Mouse (Mus musculus): ENCODE measurements around the gene Imp3.
"Not testable (repeated sequence)": the region's sequence is repeated elsewhere in the genome, so short reads cannot be mapped to it uniquely, and the experiment has no call there.

Imp3 gene

DNA sequence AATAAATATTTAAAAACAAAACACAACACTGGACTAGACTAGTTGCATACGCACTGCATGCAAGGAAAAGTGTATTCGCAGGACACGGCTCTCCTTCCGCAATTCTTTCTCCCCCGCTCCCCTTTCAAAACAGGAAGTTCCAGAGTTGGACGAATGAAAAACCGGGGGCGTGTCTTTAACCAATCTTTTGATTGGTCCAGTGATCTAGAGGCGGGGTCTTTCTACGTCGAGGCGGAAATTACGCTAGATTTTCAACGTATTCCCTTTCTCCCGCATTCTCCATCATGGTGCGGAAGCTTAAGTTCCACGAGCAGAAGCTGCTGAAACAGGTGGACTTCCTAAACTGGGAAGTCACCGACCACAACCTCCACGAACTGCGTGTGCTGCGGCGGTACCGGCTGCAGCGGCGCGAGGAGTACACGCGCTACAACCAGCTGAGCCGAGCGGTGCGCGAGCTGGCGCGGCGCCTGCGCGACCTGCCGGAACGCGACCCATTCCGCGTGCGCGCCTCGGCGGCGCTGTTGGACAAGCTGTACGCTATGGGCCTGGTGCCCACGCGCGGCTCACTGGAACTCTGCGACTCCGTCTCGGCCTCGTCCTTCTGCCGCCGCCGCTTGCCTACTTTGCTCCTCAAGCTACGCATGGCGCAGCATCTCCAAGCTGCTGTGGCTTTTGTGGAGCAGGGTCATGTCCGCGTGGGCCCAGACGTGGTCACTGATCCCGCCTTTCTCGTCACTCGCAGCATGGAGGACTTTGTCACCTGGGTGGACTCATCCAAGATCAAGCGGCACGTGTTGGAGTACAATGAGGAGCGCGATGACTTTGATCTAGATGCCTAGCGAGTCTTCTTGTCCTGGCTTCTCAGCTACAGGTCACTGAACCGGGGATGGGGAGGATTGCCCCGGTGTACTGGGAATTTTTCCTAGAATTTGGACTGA lies at the start of gene Imp3:
TSS of gene Imp3 (plus strand) at position 253 of the 938 bp plus-strand sequence.
- DNase-seq: peak; percentile 92

DNA sequence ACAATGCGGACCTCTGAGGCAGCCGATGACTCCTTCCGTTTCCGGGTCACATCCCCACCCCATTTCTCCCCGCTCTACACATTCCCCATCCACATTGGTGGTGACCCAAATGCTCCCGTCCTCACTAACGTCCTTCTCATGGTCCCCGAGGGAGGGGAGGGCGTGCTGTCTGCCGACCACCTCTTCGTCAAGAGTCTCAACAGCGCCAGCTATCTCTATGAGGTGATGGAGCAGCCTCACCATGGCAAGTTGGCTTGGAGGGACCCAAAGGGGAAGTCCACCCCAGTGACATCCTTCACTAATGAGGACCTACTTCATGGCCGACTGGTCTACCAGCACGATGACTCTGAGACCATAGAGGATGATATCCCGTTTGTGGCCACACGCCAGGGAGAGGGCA lies 49.7 kb upstream of the Imp3 start:
- no peak for DNase-seq

DNA sequence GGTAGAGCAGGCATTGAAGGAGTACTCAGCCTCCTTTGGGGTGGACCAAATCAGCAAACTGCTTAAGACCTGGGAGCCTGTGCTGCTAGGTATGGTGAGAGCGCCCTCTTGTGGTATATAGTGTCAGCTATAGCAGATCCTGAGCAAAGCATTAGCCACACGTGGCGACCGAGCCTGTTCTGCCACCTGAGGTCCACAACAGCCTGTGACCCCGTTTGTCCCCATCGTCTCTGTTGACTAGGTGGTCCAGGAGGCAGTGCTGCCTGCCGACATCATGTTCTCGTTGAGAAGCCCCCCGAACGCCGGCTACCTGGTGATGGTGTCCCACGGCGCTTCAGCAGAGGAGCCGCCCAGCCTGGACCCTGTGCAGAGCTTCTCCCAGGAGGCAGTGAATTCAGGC lies 47.5 kb upstream of the Imp3 start:
- DNase-seq: peak; percentile 60

DNA sequence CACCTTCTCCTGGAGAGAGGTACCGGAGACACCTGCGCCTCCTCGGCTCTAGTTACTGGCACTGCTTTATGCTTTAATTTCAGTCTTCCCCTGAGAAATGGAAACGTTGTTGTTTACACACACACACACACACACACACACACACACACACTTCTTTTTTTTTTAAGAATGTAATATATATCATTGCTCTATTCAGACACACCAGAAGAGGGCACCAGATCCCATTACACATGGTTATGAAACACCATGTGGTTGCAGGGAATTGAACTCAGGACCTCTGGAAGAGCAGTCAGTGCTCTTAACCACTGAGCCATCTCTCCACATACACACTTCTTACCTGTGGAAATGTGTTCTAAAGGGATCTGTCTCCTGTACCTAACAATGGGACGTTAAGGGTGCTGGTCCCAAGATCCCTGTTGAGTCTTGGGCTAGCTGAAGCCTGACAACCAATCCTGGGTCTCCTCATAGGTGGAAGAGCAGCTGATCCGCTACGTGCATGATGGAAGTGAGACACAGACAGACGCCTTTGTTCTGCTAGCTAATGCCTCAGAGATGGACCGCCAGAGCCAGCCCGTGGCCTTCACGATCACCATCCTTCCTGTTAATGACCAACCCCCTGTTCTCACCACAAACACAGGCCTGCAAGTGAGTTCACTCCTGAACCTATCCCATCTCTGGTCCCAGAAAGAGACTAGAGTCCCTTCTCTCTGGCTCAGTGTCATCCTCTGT lies 46.6 kb upstream of the Imp3 start:
- DNase-seq: no peak

- DNase-seq: peak; percentile 67
Measured at GRCm38 (mm10) chr9:56891517-56892011, 45.7 kb upstream of the Imp3 start.

DNA sequence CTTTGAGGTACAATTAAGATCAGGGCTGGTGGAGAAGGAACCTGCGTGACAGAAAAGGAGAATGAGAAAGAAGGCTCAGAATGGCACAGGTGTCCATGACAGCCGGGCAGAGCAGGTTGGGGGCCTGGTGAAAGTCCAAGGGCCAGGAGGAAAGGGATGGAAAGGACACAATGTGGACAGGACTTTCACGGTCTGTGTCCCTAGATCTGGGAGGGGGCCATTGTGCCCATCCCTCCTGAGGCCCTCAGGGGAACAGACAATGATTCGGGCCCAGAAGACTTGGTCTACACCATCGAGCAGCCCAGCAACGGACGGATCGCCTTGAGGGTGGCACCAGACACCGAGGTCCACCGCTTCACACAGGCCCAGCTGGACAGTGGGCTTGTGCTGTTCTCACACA lies 45.2 kb upstream of the Imp3 start:
- no peak for DNase-seq

GRCm38 (mm10) chr9:56893313-56893712 lies 44.0 kb upstream of the Imp3 start:
- DNase-seq: no peak

GRCm38 (mm10) chr9:56894006-56894405 lies 43.3 kb upstream of the Imp3 start:
- DNase-seq: no peak

- no peak for DNase-seq
Measured at GRCm38 (mm10) chr9:56896779-56897178, 40.5 kb upstream of the Imp3 start.

DNA sequence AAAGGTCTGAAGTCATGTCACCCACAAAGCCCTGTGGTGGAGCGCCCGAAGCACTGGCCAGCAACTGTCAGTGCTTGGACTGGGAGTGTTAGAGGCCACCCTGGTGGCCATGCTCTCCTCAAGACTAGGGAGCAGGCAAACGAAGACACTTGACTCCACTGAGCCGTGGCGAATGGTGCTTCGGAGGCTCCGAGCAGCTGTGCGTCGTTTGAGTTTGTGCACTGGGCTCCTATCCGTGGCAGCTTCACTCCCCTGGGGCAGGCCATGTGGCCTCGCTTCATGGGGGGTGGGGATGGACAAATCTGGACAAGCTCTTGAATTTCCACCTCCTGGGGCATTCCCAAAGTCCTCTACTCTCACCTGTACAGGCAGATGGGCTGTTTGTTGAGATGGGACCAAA lies 37.9 kb upstream of the Imp3 start:
- DNase-seq: no peak

DNA sequence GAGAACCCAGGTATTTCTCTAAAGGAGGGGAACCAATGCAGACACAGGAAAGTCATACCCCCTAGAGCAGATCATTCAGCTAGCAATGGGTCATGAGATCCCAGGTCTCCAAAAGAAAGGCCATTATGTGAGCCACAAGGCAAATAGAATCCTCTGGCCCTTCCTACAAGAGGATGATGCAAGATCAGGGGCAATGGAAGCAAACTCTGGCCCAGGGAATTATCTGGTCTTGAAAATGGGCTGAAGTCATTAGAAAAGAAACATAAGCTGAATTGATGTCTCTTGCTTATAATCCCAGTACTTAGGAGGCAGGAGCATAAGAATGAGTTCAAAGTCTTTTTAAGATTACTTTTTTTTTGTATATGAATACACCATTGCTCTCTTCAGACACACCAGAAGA lies 37.2 kb upstream of the Imp3 start:
- no peak for DNase-seq

GRCm38 (mm10) chr9:56900571-56900970 lies 36.7 kb upstream of the Imp3 start:
- DNase-seq: no peak

DNA sequence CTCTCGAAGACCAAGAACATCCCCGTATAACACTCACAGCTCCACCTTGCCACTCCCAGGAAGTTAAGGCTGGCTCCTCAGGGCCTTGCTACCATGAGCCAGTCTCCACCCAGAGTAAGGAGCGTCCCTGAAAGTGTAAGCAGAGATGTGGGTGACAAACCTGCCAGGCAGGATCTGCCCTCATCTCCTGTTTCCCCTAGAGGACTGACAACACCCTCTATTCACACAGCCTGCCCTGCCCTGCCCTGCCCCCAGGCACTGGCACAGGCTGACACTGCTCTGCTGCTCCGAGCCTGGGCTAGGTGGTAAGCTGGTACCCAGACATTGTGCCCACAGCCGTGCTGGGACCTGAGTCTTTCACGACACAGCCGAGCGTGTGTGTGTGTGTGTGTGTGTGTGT lies 36.1 kb upstream of the Imp3 start:
- DNase-seq: no peak

DNA sequence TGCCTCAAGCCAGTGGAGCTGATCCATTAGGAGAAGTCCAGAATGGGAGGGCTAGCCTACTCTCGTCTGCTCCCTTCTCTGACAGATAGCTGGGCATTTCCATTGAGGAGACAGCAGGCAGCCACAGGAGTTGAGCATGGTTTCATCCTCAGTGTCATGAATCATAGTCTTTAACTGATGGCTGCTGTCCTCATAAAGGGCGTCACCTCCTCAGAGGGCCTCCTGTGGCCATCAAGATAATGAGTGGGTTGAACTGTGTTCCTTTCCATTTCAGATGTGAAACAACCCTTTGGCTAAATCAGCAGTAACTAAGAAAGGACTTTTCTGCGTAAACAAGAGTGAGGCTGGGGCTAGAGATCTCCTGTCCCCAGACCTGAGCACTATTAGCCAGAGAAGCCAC lies 33.6 kb upstream of the Imp3 start:
- no peak for DNase-seq

DNA sequence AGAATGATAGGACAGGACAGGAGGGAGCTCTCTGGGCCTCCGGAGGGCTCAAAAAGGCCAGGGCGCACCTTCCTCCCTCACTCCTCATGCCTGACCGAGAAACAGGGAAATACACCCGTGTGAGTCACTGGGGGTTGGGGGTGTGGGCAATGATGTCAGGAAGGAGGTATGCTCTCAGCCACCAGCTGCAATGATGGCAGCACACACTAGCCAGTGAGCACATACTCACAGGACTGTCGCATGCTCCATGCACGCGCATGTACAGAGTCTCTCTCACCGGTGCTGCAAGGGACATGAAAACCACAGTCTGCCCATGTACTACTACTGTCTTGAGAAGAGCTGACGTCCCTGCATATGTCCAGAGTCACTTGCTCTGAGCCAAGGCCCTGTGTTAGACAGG lies 29.7 kb upstream of the Imp3 start:
- no peak for DNase-seq

- not testable (repeated sequence) for DNase-seq
Measured at GRCm38 (mm10) chr9:56909991-56910390, 27.3 kb upstream of the Imp3 start.

- DNase-seq: no peak
Measured at GRCm38 (mm10) chr9:56911017-56911416, 26.3 kb upstream of the Imp3 start.

GRCm38 (mm10) chr9:56913991-56914390 lies 23.3 kb upstream of the Imp3 start:
- no peak for DNase-seq

GRCm38 (mm10) chr9:56915116-56915515 lies 22.2 kb upstream of the Imp3 start:
- no peak for DNase-seq

DNA sequence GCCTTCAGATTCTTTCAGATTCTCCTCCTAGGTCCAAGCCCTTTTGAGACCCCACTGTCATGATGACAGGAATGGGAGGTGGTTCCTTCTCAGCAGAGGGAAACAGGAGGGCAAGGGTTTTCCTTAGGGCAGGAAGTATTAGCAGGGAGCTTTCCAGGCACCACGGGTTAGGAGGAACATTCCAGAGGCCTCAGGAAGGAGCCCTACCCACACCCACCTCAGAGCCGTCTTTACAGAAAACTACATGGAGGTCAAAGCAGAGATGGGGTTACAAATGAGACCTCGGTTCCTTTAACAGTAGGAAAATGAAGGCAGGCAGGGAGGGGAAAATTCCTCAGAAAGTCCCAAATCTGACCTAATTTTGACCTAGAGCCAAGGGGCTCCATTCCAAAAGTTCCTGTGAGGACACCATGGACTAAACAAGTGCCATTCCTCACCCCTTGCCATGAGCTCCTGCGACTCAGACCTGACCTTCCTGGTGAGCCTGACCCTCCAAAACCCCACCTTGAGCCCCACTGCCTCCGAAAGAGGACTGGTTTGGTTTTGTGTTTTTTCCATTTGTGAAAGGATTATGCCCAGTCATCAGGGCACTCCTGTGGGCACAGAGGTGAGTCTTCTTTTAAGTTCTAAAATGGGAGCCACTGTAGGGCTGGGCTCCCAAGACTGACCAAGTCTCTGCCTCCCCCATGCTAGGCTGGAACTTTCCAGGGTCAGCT lies 21.4 kb upstream of the Imp3 start:
- no peak for DNase-seq

DNA sequence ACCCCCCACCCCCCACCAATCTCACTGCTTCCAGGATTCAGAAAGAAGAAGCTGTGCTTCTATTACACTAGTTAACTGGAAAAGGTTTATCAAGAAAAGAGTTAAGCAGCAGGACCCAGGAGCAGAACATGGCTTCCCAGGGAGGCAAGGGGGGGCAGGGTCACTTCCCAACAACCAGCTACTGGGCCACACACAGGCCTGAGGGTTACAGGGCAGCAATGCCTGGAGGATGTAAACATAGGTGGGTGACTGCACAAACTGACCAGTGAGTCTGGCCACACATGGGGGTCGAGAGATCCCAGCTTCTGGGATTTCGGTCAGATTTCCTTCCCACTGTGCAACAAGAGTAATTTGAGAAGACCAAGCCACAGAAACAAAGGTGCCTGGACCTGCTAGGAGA lies 20.1 kb upstream of the Imp3 start:
- DNase-seq: no peak

DNA sequence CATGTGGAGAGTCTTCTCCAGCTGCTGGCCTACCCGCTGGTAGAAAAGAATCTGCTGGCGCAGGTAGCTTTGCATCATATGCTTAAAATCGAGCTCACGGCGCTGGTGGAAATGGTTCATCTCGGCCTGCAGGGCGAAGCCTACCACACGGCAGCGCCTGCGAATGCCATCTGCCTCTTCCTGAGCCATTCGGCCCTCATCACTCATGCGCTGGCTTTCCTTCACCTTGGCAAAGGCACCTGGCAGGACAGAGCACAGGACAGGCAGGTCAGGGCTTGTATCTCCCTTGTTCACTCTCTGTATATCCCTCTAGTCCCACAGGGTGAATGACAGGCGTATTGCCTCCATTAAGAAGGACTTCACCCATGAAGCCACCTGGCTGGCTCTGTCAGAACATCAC lies 18.8 kb upstream of the Imp3 start:
- DNase-seq: peak; percentile 60

- no peak for DNase-seq
Measured at GRCm38 (mm10) chr9:56922746-56923145, 14.5 kb upstream of the Imp3 start.
